Mouse (Mus musculus): ENCODE results near the gene Def6.

Gene Def6

GRCm38 (mm10) chr17:28207591-28208313 lies at the start of gene Def6:
TSS of gene Def6 (plus strand) at chr17:28207778.
- peak; percentile 57 to 68 for DNase-seq

DNA sequence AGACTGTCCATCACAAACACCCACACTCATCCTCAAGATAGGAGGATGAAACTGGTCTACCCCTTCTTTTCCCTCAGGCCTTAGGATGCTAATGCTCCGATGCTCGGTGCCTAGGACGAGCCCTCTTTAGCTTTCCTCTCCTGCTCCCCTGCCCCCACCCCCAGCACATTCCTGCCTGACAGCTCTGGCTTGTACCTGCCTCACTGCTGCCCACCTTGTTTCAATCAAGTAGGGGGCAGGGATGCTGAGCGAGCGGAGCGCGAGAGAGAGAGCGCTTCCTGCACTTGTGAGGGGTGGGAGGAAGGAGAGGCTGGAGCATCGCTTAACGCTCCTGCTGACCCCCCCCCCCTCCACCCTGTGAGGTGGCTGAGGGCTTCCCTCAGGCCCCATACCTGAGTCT lies 47.2 kb upstream of the Def6 start:
- DNase-seq, result no peak

DNA sequence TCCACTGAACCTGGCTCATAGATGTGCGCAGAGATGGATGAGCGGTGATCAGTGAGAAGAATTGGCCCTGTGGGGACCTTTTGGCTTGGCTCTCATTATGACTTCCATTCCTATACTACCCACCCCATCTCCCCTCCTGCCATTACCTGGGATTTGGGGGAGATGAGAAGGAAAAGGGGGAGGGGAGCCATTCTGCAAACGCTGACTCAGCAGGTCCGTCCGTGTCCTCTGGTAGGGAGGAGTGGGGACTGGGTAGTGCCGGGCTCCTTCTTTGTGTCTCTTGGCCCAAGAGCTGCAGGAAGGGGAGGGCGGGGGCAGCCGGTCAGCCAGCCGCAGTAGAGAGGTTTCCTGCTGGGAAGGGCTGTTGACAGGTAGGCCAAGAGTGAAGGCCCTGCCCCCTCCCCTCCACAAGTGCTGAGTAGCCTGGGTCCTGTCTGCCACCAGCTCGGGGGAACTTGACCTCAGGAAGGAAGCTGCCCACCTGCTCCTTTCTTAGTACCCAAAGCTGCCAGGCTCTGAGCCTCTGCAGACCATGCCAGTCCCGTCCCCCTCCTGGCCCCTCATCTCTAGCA lies 46.2 kb upstream of the Def6 start:
- no peak for DNase-seq

DNA sequence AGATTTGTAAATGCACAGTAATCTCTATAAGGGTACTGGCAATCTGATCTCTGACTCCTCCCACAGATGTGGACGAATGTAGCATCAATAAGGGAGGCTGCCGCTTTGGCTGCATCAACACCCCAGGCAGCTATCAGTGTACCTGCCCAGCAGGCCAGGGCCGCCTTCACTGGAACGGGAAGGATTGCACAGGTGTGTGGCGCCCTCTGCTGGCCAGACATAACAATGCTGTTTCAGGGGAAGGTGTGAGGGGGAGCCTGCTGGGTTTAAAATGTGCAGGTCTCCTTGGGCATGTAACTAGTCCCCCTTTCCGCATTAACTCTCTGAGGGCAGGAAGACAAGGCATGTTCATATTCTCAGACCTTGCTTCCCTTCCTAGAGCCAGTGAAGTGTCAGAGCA lies 43.9 kb upstream of the Def6 start:
- peak; percentile 60 to 68 for DNase-seq

DNA sequence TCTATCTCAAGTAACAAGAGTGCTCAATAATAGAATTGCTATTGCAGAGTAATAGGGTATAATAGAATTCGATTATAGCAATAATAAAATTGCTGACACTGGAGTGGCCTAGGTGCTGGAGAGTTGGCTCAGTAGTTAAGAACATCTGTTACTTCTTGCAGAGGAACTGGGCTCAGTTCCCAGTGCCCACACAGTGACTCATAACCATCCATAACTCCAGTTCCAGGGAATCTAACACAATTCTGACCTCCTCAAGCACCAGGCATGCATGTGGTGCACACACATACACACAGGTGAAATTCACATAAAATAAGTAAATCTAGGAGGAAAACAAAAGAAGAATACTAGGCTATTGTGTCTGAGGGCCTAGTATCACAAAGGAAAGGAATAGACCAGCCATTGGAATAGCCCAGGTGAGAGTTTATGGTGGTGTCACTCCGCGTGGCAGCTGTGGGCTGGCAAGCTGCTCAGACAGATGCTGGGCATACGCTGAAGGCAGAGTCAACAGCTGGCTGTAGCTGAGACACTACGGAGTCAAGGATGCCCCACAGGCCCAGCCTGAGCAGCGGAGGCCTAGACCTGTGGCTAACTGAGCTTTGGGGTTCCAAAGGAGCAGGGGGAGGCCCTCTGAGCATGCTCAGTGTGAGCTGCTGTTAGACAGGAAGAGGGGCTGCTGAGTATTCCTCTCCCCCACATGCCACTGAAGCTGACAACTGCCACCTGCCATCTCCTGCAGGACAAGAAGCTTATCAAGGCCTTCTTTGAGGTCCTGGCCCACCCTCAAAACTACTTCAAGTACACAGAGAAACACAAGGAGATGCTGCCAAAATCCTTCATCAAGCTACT lies 36.9 kb upstream of the Def6 start:
- DNase-seq, result no peak

DNA sequence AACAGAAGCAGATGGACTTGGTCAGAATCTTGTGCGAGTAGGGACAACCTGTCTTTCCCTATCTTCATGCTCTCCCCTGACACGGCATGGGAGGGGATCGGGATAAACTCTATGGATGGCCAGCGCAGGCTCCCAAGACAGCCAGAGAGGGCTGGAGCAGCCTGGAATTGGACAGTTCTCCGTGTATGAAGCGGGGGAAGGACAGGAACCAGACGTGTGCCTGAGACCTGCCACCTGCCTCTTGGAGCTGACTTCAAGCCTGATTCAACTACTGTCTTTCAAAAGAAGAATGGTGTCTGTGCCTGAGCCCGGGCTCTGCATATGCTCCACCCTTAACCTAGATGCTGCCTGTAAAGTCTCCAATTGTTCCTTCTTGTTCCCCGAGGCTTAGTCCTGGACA lies 34.9 kb upstream of the Def6 start:
- DNase-seq, result no peak

DNA sequence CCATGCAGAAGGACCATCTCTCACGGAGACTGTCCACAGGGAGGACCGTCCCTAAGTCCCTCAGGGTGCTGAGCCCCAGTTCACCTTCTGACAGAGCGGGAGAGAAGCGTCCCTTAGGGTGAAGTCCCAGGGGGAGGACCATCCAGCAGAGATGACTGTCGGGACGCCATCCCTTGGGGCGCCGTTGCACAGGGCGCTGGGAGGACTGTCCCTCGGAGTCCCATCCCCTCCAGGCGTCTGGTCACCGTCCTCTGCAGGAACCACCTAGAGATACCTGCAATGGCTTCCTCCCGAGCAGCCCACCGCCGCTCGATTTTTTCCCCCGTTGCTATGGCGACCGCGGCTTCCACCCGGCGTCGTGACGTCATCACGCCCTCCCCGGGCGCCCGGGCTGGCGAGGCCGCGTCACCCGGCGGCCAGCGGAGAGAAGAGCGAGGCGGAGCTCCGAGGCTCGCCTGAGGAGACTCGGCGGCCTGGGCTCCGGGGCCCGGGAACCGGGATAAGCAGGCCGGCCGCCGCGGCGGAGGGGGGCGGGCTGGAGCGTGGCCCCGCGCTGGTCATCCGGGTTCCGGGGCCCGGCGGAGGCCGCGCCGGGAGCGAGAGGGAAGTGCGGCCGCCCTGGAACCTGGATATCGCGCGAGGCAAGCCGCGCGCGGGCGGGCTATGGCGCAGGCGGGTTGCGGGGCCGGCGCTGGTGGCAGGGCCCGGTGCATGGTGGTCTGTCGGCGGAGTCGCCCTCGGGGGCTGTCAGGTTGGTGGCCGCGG lies 30.6 kb upstream of the Def6 start, which contains the start of gene Zfp523:
TSS of gene Zfp523 (plus strand) at position 355 of the 765 bp plus-strand sequence.
- DNase-seq, result peak; percentile 84 to 85

GRCm38 (mm10) chr17:28177540-28178046 lies 30.0 kb upstream of the Def6 start:
- peak in 1 of 2 experiments; percentile 24 for DNase-seq

DNA sequence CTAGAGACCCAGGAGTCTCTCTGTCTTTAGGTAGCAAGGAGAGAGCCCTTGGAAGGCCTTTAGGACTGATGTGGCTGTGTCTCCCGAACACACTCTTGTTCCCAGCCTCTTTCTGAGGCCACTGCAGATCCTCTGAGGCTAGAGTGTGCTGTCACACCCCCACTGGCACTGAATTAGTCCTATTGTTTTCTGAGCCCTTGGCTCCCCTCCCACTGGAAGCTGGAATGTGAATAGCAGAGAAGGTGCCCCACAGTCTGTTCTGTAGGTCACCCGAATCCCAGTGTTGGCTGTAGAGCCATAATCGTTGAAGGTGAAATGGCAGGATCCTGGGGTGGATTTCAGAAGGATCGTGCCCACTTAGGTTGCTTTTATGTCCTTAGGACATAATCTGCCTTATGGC lies 27.2 kb upstream of the Def6 start:
- no peak for DNase-seq

GRCm38 (mm10) chr17:28180783-28181544 lies 26.6 kb upstream of the Def6 start:
- DNase-seq, result no peak

- DNase-seq, result no peak
These were observed 22.5 kb upstream of the Def6 start for GRCm38 (mm10) chr17:28184971-28185638.

GRCm38 (mm10) chr17:28188313-28188712 lies 19.3 kb upstream of the Def6 start:
- peak; percentile 20 to 36 for DNase-seq

DNA sequence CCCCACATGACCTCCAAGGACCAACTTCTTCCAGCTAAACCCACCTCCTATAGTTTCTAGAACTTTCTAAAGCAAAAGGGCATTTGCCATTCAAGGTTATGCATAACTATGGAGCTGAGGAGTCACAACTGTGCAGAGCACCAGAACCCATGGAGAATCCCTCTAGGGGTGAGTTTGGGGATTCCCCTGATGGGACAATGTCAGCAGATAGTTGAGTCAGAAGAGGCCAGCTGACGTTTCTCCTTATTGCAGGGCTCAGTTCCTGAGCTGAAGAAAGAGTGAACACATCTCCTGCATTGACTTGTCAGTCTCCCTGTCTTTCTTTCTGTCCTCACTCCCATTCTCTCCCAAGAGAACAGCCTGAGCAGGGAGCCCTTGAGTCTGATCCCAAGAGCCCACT lies 14.8 kb upstream of the Def6 start:
- no peak for DNase-seq

GRCm38 (mm10) chr17:28193559-28193958 lies 14.0 kb upstream of the Def6 start:
- DNase-seq, result no peak

- no peak for DNase-seq
These were observed 12.5 kb upstream of the Def6 start for GRCm38 (mm10) chr17:28195033-28195432.

DNA sequence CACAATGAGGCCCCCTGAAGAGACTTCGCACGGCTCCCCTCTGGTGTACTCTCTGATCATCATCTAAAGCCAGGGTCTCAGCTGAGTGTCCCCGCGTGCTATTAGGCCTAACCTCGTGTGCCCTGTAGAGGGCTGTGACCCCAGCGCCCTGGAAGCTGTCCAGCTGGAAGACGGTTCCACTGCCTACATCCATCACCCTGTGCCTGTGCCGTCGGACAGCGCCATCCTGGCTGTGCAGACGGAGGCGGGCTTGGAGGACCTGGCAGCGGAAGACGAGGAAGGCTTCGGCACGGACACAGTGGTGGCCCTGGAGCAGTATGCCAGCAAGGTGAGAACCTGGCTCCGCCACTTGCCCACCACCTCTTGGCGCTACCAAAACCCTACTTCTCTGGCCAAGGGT lies 9.9 kb upstream of the Def6 start:
- no peak for DNase-seq

GRCm38 (mm10) chr17:28201982-28202381 lies 5.6 kb upstream of the Def6 start:
- DNase-seq, result no peak

DNA sequence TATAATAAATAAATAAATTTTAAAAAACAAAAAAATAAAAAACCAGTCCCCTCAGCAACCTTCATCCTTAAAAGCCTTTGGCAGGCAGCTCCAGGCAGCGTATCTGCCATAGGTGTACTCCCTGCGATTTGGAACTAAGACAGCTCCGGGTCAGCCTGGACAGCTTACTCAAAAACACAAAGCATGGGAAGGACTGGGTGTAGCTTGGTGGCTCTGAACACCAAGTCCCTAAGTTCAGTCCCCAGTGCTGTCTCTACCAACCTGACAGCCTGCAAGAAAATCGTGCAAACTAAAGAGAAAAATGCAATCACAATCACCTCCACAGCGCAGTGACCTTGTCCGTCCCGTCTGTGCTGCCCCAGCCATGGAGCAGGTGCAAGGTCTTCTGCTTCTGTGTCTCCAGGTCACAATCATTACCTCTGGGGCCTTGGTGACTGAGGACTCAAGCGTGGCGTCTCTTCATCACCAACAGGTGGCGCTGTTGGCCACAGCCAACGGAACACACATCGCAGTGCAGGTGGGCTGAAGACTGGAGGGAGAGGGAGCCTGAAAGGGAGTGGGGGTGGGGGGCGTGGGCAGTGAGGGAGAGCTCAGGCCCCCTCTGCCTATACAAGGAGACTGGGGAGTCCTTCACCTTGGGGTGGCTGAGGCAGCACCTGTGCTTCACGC lies 3.4 kb upstream of the Def6 start:
- peak in 1 of 2 experiments; percentile 24 for DNase-seq

GRCm38 (mm10) chr17:28205443-28205842 lies 2.1 kb upstream of the Def6 start:
- no peak for DNase-seq

GRCm38 (mm10) chr17:28207092-28207491 lies 486 bp upstream of the Def6 start:
- no peak for DNase-seq

DNA sequence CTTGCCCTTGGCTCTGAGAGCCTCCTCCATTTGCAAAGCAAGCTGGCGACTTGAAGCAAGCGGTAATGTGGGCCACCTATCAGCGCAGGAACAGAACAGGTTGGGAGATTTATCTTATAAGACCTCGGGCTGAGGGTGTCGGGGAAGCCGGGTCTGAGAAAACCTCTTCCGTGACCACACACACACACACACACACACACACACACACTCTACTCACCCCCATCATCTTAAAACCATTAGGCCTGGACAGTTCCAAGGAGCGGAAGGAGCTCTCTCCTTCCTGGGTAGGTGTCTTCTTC lies 685 bp downstream of the Def6 start:
- DNase-seq, result no peak

Data from kidney, adult 8-10 months (tissue).